20 mouse cellular contexts compared by ENCODE assay signal in genomic region chr10:41523386-41523785, GRCm38 (mm10). TPM values are rescaled to one million over a fixed set of nuclear protein-coding genes. Genes with fewer than 3 reads are reported as not detected.
DNase-seq lines count a peak whose midpoint lies in the region; ATAC-seq lines count a peak whose summit lies in the region.
"Had no signal": no experiment of that assay in that cellular context is flagged by ENCODE, and none has a peak within 500 bp of the region (broad histone marks: within the 10 kb centered on the region; RNA-seq: fewer than 3 reads in every experiment).

No protein-coding gene starts in this region.

- no peak for ATAC-seq in embryonic facial prominence, embryonic 14.5 days (ENCODE audit: low read depth)
- ATAC-seq in liver, embryonic 15.5 days (ENCODE audit: insufficient read depth): no peak
- ATAC-seq in liver, embryonic 11.5 days (replicated peaks; ENCODE audit: low FRiP score): no peak
- no peak for ATAC-seq in forebrain, embryonic 14.5 days
- ATAC-seq: forebrain, embryonic 13.5 days; intestine, embryonic 15.5 days had no signal

- no peak overlapping the region for H3K4me3 ChIP-seq in embryonic facial prominence, embryonic 14.5 days (ENCODE audit: low read depth, low read length)
- no peak overlapping the region for H3K4me3 ChIP-seq in embryonic facial prominence, embryonic 10.5 days
- no peak overlapping the region for H3K4me3 ChIP-seq in liver, embryonic 15.5 days (replicated peaks)
- no peak overlapping the region for H3K4me3 ChIP-seq in liver, embryonic 11.5 days (ENCODE audit: low read depth, low read length)
- no peak overlapping the region for H3K4me3 ChIP-seq in brown adipose tissue, adult 24 weeks (ENCODE audit: insufficient read depth, low read depth, low read length)
- H3K4me3 ChIP-seq in forebrain, embryonic 14.5 days (ENCODE audit: low read depth, low read length): no peak overlapping the region
- H3K4me3 ChIP-seq: erythroblast, embryonic 14.5 days; forebrain, embryonic 13.5 days; hindbrain, embryonic 15.5 days; intestine, embryonic 15.5 days; liver, embryonic 13.5 days; midbrain, embryonic 10.5 days; neural tube, embryonic 13.5 days had no signal

- no peak overlapping the region for H3K9ac ChIP-seq in embryonic facial prominence, embryonic 14.5 days (ENCODE audit: low read depth, low read length)
- no peak overlapping the region for H3K9ac ChIP-seq in liver, embryonic 15.5 days
- no peak overlapping the region for H3K9ac ChIP-seq in liver, embryonic 11.5 days (ENCODE audit: low read depth, low read length)
- H3K9ac ChIP-seq in forebrain, embryonic 14.5 days (ENCODE audit: low read length): no peak overlapping the region
- H3K9ac ChIP-seq: forebrain, embryonic 13.5 days; hindbrain, embryonic 15.5 days; intestine, embryonic 15.5 days; liver, embryonic 13.5 days; neural tube, embryonic 13.5 days had no signal

- H3K4me1 ChIP-seq in embryonic facial prominence, embryonic 14.5 days (ENCODE audit: control insufficient read depth, insufficient read depth, low read length): peaks cover 22% of the 10 kb centered on the region
- peaks cover 27% of the 10 kb centered on the region for H3K4me1 ChIP-seq in embryonic facial prominence, embryonic 10.5 days
- H3K4me1 ChIP-seq in liver, embryonic 15.5 days (replicated peaks): peaks cover 29% of the 10 kb centered on the region
- H3K4me1 ChIP-seq in liver, embryonic 11.5 days (replicated peaks; ENCODE audit: control insufficient read depth, insufficient read depth, low read length): peaks cover 11% of the 10 kb centered on the region; the same call in 1 of the 2 replicates
- peaks cover 11% of the 10 kb centered on the region for H3K4me1 ChIP-seq in brown adipose tissue, adult 24 weeks (ENCODE audit: control insufficient read depth, insufficient read depth, insufficient read length, low read length)
- peaks cover 18% of the 10 kb centered on the region for H3K4me1 ChIP-seq in forebrain, embryonic 14.5 days (ENCODE audit: control insufficient read depth, insufficient read depth, low read length)

- peaks cover 36% of the 10 kb centered on the region for H3K36me3 ChIP-seq in embryonic facial prominence, embryonic 14.5 days (ENCODE audit: control insufficient read depth, insufficient read depth, low read length)
- peaks cover 61% of the 10 kb centered on the region for H3K36me3 ChIP-seq in embryonic facial prominence, embryonic 10.5 days (replicated peaks)
- H3K36me3 ChIP-seq in liver, embryonic 15.5 days (replicated peaks): peaks cover 32% of the 10 kb centered on the region
- H3K36me3 ChIP-seq in liver, embryonic 11.5 days (ENCODE audit: control insufficient read depth, insufficient read depth, low read length): peaks cover 6% of the 10 kb centered on the region; the same call in 1 of the 2 replicates
- H3K36me3 ChIP-seq in forebrain, embryonic 14.5 days (ENCODE audit: control insufficient read depth, insufficient read depth, low read length): peaks cover 35% of the 10 kb centered on the region

- no peak overlapping the region for H3K27ac ChIP-seq in embryonic facial prominence, embryonic 14.5 days (replicated peaks; ENCODE audit: low read depth, low read length)
- H3K27ac ChIP-seq in embryonic facial prominence, embryonic 10.5 days (replicated peaks): no peak overlapping the region
- no peak overlapping the region; the same call in 1 of the 2 replicates for H3K27ac ChIP-seq in liver, embryonic 15.5 days (replicated peaks)
- H3K27ac ChIP-seq in liver, embryonic 11.5 days (ENCODE audit: low read depth, low read length): no peak overlapping the region
- H3K27ac ChIP-seq in brown adipose tissue, adult 24 weeks (replicated peaks; ENCODE audit: low read depth, low read length): 0 out of 2 replicates have a peak overlapping the region, but pooled peaks have one; percentile 16
- H3K27ac ChIP-seq in forebrain, embryonic 14.5 days (ENCODE audit: low read depth, low read length): no peak overlapping the region
- H3K27ac ChIP-seq: forebrain, embryonic 13.5 days; hindbrain, embryonic 15.5 days; intestine, embryonic 15.5 days; liver, embryonic 13.5 days; midbrain, embryonic 10.5 days; neural tube, embryonic 13.5 days had no signal

- no peak for DNase-seq in embryonic facial prominence, embryonic 14.5 days (ENCODE audit: low spot score)
- DNase-seq in embryonic facial prominence, embryonic 10.5 days (ENCODE audit: low spot score): no peak
- no peak for DNase-seq in liver, embryonic 11.5 days (ENCODE audit: low spot score)
- peak; percentile 41 for DNase-seq in naive thymus-derived CD4-positive, alpha-beta T cell, adult 2 months (ENCODE audit: low read depth)
- no peak for DNase-seq in forebrain, embryonic 14.5 days (ENCODE audit: low spot score)
- DNase-seq in left cerebral cortex, adult 11 months (ENCODE audit: low spot score): no peak
- DNase-seq: cerebellum, adult 8-10 months; gastrocnemius, postnatal 25 days; heart, postnatal 14 days; liver, embryonic 13.5 days; right cerebral cortex, adult 18-20 months; thymus, postnatal 14 days had no signal

- 73% methylated on average over 3 of the region's 3 CpGs for WGBS in embryonic facial prominence, embryonic 14.5 days
- 88% methylated on average over 3 of the region's 3 CpGs for WGBS in embryonic facial prominence, embryonic 10.5 days
- WGBS in liver, embryonic 15.5 days (ENCODE audit: insufficient replicate concordance): 65% methylated on average over 3 of the region's 3 CpGs
- 72% methylated on average over 3 of the region's 3 CpGs for WGBS in liver, embryonic 11.5 days
- 80% methylated on average over 3 of the region's 3 CpGs for WGBS in forebrain, embryonic 14.5 days

- no peaks in the 10 kb centered on the region for H3K9me3 ChIP-seq in embryonic facial prominence, embryonic 14.5 days (ENCODE audit: control insufficient read depth, low read length)
- no peaks in the 10 kb centered on the region for H3K9me3 ChIP-seq in embryonic facial prominence, embryonic 10.5 days
- H3K9me3 ChIP-seq in liver, embryonic 15.5 days (replicated peaks): no peaks in the 10 kb centered on the region
- no peaks in the 10 kb centered on the region for H3K9me3 ChIP-seq in liver, embryonic 11.5 days (ENCODE audit: control insufficient read depth, low read length)
- no peaks in the 10 kb centered on the region for H3K9me3 ChIP-seq in forebrain, embryonic 14.5 days (replicated peaks; ENCODE audit: control insufficient read depth, low read length)
- H3K9me3 ChIP-seq: forebrain, embryonic 13.5 days; hindbrain, embryonic 15.5 days; intestine, embryonic 15.5 days; liver, embryonic 13.5 days; midbrain, embryonic 10.5 days; neural tube, embryonic 13.5 days had no signal

- no peaks in the 10 kb centered on the region for H3K27me3 ChIP-seq in embryonic facial prominence, embryonic 14.5 days (replicated peaks; ENCODE audit: control insufficient read depth, insufficient read depth, low read length)
- H3K27me3 ChIP-seq in embryonic facial prominence, embryonic 10.5 days (replicated peaks; ENCODE audit: low read depth, poor library complexity, severe bottlenecking): no peaks in the 10 kb centered on the region
- no peaks in the 10 kb centered on the region for H3K27me3 ChIP-seq in liver, embryonic 15.5 days
- H3K27me3 ChIP-seq in liver, embryonic 11.5 days (replicated peaks; ENCODE audit: control insufficient read depth, insufficient read depth, low read length): no peaks in the 10 kb centered on the region
- no peaks in the 10 kb centered on the region for H3K27me3 ChIP-seq in forebrain, embryonic 14.5 days (replicated peaks; ENCODE audit: control insufficient read depth, insufficient read depth, low read length)
- H3K27me3 ChIP-seq: forebrain, embryonic 13.5 days; hindbrain, embryonic 15.5 days; intestine, embryonic 15.5 days; liver, embryonic 13.5 days; neural tube, embryonic 13.5 days had no signal

- H3K4me2 ChIP-seq in embryonic facial prominence, embryonic 14.5 days (ENCODE audit: low read depth, low read length): peak overlapping the region; percentile 75; the same call in 1 of the 2 replicates
- 0 out of 2 replicates have a peak overlapping the region, but pooled peaks have one; percentile 11 for H3K4me2 ChIP-seq in liver, embryonic 15.5 days
- no peak overlapping the region for H3K4me2 ChIP-seq in liver, embryonic 11.5 days
- H3K4me2 ChIP-seq in forebrain, embryonic 14.5 days (ENCODE audit: low read length): no peak overlapping the region
- H3K4me2 ChIP-seq: hindbrain, embryonic 15.5 days; intestine, embryonic 15.5 days; liver, embryonic 13.5 days; neural tube, embryonic 13.5 days had no signal

RNA-seq across cellular contexts. Expression of gene Cd164, which starts 4.2 kb away (rescaled TPM):
- polyA plus RNA-seq in embryonic facial prominence, embryonic 14.5 days (2014; fragmentation: Nextera tagmentation; extraction: Ambion mirVana): 230 and 234 TPM in 2 replicates
- 138 and 143 TPM in 2 replicates for polyA plus RNA-seq in embryonic facial prominence, embryonic 10.5 days (2016; fragmentation: Nextera tagmentation; extraction: Ambion mirVana)
- 57.8 and 61.8 TPM in 2 replicates for polyA plus RNA-seq in liver, embryonic 15.5 days (2015; fragmentation: Nextera tagmentation; extraction: Ambion mirVana)
- 122 and 142 TPM in 2 replicates for polyA plus RNA-seq in liver, embryonic 11.5 days (2014; fragmentation: Nextera tagmentation; extraction: Ambion mirVana)
- polyA plus RNA-seq in brown adipose tissue, adult 24 weeks (2012; ENCODE audit: insufficient read depth, insufficient read length, missing spikeins): 172 and 177 TPM in 2 replicates
- 84.8 and 89.1 TPM in 2 replicates for polyA plus RNA-seq in forebrain, embryonic 14.5 days (2014; fragmentation: Nextera tagmentation; extraction: Ambion mirVana)

RNA-seq across cellular contexts. Expression of gene Ppil6, which starts 33.1 kb away (rescaled TPM):
- 1.6 and 2.0 TPM in 2 replicates for polyA plus RNA-seq in embryonic facial prominence, embryonic 14.5 days (2014; fragmentation: Nextera tagmentation; extraction: Ambion mirVana)
- 0.80 and 0.93 TPM in 2 replicates for polyA plus RNA-seq in embryonic facial prominence, embryonic 10.5 days (2016; fragmentation: Nextera tagmentation; extraction: Ambion mirVana)
- polyA plus RNA-seq in liver, embryonic 15.5 days (2015; fragmentation: Nextera tagmentation; extraction: Ambion mirVana): 0.12 and 0.20 TPM in 2 replicates
- 0.25 TPM in 1 of 2 replicates, not detected in the other for polyA plus RNA-seq in liver, embryonic 11.5 days (2014; fragmentation: Nextera tagmentation; extraction: Ambion mirVana)
- 0.99 TPM in 1 of 2 replicates, not detected in the other for polyA plus RNA-seq in brown adipose tissue, adult 24 weeks (2012; ENCODE audit: insufficient read depth, insufficient read length, missing spikeins)
- 2.0 and 2.7 TPM in 2 replicates for polyA plus RNA-seq in forebrain, embryonic 14.5 days (2014; fragmentation: Nextera tagmentation; extraction: Ambion mirVana)
- polyA plus RNA-seq: erythroblast, embryonic 14.5 days; liver, embryonic 13.5 days had no signal

RNA-seq across cellular contexts. Expression of gene Smpd2, which starts 33.2 kb away (rescaled TPM):
- polyA plus RNA-seq in embryonic facial prominence, embryonic 14.5 days (2014; fragmentation: Nextera tagmentation; extraction: Ambion mirVana): 36.0 and 43.9 TPM in 2 replicates
- 61.2 and 65.7 TPM in 2 replicates for polyA plus RNA-seq in embryonic facial prominence, embryonic 10.5 days (2016; fragmentation: Nextera tagmentation; extraction: Ambion mirVana)
- polyA plus RNA-seq in liver, embryonic 15.5 days (2015; fragmentation: Nextera tagmentation; extraction: Ambion mirVana): 11.4 and 11.8 TPM in 2 replicates
- 21.8 and 25.3 TPM in 2 replicates for polyA plus RNA-seq in liver, embryonic 11.5 days (2014; fragmentation: Nextera tagmentation; extraction: Ambion mirVana)
- 9.2 and 12.3 TPM in 2 replicates for polyA plus RNA-seq in brown adipose tissue, adult 24 weeks (2012; ENCODE audit: insufficient read depth, insufficient read length, missing spikeins)
- 37.0 and 40.7 TPM in 2 replicates for polyA plus RNA-seq in forebrain, embryonic 14.5 days (2014; fragmentation: Nextera tagmentation; extraction: Ambion mirVana)

RNA-seq across cellular contexts. Expression of gene Mical1, which starts 47.3 kb away (rescaled TPM):
- 26.4 and 31.4 TPM in 2 replicates for polyA plus RNA-seq in embryonic facial prominence, embryonic 14.5 days (2014; fragmentation: Nextera tagmentation; extraction: Ambion mirVana)
- polyA plus RNA-seq in embryonic facial prominence, embryonic 10.5 days (2016; fragmentation: Nextera tagmentation; extraction: Ambion mirVana): 44.5 and 48.0 TPM in 2 replicates
- polyA plus RNA-seq in liver, embryonic 15.5 days (2015; fragmentation: Nextera tagmentation; extraction: Ambion mirVana): 4.3 and 4.8 TPM in 2 replicates
- 19.3 and 19.8 TPM in 2 replicates for polyA plus RNA-seq in liver, embryonic 11.5 days (2014; fragmentation: Nextera tagmentation; extraction: Ambion mirVana)
- 2.8 and 4.8 TPM in 2 replicates for polyA plus RNA-seq in brown adipose tissue, adult 24 weeks (2012; ENCODE audit: insufficient read depth, insufficient read length, missing spikeins)
- polyA plus RNA-seq in forebrain, embryonic 14.5 days (2014; fragmentation: Nextera tagmentation; extraction: Ambion mirVana): 24.9 and 30.5 TPM in 2 replicates

Comparison
In these comparisons a context has a peak if more than half of its experiments do, and no peak if none do; other contexts are left out.
1. H3K4me2 ChIP-seq: peak in embryonic facial prominence, embryonic 14.5 days (single experiment) and liver, embryonic 15.5 days (single experiment); none in liver, embryonic 11.5 days (single experiment) and forebrain, embryonic 14.5 days (single experiment).